Mouse (Mus musculus) granulocyte monocyte progenitor cell, adult 5-6 weeks (primary cell): Measurements from ENCODE around the gene Alpk1. TPM values are rescaled to one million over a fixed set of nuclear protein-coding genes. Genes with fewer than 3 reads are reported as not detected.
"Not testable (repeated sequence)": the region's sequence is repeated elsewhere in the genome, so short reads cannot be mapped to it uniquely, and the experiment has no call there.

Experiments
- ATAC-seq: replicated peaks from 2 replicates; pipeline ENCODE4 v1.8.0; 2016; ENCODE audit warnings: mild to moderate bottlenecking, moderate TSS enrichment, inconsistent platforms; ENCODE audit not compliant: poor library complexity, severe bottlenecking
- total RNA-seq, 2 experiments: library from RNA; stranded (forward) in 1 of 2; stranded (reverse) in 1 of 2; fragments of 200-712, 200-1000 nt in 1 of 2; fragments of >200 nt in 1 of 2; fragmentation: Nextera tagmentation in 1 of 2; gene quantifications; 2 replicates each; pipeline ENCODE4 v1.2.3; 2014 to 2017

Alpk1 gene
- total RNA-seq, 2 experiments from 2014 or later = 10.5 to 14.9 TPM

- ATAC-seq = peak; percentile 13
These were observed 10.7 kb upstream of the Alpk1 start for GRCm38 (mm10) chr3:127791056-127791483.

- peak; percentile 55 for ATAC-seq
These were observed 10.1 kb upstream of the Alpk1 start for GRCm38 (mm10) chr3:127790234-127791055.

DNA sequence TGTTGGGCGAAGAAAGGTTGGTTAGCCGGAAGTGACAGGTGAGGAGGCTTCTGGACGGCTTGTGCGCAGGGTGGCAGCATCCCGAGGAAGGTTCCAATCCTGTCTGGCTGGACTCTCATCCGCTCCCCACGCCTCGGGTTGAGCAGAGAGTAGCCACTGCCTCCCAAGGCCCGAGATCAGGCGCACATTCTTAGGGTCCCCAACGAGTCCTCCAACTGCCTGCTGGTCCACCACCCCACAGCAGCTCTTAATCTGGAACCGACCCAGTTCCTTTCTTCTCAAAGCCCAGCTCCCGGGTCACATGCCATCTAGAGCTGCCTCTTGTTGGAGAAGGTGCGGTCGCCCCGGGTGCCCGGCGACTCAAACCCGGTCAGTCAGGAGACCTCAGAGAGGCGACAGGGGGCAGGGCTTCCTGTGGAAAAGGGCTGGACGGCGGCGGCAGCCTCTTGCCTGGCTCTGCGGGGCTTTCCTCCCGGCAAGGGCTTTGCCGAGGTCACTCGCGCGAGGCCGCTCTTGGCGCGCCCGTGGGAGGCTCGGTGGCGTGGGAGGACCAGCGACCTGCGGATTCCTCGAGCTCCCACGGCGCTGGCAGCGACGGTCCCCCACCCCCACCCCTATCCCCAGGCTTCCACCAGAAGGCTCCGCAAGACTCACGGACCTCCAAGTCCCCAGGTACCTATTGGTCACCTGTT is 9.3 kb upstream of the Alpk1 start, which contains the start of gene Tifa:
TSS of gene Tifa (plus strand) at position 306 of the 692 bp plus-strand sequence.
- peak; percentile 45 for ATAC-seq

- no peak for ATAC-seq
These were observed 8.6 kb upstream of the Alpk1 start for GRCm38 (mm10) chr3:127788919-127789318.

GRCm38 (mm10) chr3:127788038-127788437 is 7.7 kb upstream of the Alpk1 start:
- ATAC-seq = no peak

DNA sequence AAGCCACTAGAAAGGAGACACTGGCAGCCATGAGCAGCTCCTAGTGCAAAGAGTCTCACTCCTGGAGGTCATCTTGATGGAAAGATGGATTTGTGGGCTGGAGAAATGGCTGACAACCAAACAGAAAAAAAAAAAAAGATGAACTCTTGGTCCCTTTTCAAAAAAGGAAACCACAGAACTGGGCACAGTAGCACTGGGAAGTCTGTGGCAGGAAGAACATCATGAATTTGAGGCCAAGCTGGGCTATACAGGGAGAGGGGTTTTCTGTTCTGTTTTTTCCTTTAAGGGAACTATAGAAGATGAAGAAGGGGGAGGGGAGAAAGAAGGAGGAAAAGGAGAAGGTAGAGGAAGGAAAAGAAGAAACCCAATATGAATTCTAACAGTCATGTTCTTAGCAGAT is 6.7 kb upstream of the Alpk1 start:
- peak; percentile 44 for ATAC-seq

DNA sequence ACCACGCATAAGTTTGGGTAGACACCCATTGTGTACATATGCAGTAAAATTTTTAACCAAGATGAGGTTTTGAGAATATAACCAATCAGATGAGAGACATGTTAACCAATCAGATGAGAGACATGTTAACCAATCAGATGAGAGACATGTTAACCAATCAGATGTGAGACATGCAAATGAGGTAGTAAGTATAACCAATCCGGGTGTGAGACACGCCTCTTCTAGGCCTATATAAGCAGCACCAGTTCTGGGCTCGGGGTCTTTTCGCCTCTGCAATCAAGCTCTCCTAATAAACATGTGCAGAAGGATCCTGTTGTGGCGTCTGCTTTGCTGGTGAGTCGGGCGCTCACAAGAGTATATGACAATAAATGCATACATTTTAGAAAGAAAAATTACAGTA is 3.4 kb upstream of the Alpk1 start:
- not testable (repeated sequence) for ATAC-seq

GRCm38 (mm10) chr3:127782921-127783320 is 2.6 kb upstream of the Alpk1 start:
- no peak for ATAC-seq

DNA sequence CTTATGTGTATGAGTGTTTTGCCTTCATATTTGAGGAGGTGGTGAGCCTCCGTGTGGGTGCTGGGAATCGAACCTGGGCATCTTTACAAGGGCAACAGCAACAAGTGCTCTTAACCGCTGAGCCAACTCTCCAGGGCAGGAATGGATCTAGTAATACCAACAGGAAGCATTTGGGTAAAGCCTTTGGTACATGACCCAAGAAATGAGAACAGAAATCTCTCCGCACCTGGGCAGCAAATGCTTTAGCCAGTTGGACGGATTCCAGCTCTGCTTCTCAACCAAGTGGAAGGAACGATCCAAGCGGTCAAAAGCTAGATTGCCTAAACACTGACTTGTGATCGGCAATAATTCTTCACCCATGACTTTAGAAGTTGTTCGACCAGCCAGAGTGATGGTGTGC is 594 bp upstream of the Alpk1 start:
- no peak for ATAC-seq

- peak; percentile 99 for ATAC-seq
These were observed 11.2 kb downstream of the Alpk1 start for GRCm38 (mm10) chr3:127769146-127769545.

- ATAC-seq = no peak
These were observed 14.4 kb downstream of the Alpk1 start for GRCm38 (mm10) chr3:127765971-127766370.

- ATAC-seq = no peak
These were observed 15.8 kb downstream of the Alpk1 start for GRCm38 (mm10) chr3:127764541-127764940.

DNA sequence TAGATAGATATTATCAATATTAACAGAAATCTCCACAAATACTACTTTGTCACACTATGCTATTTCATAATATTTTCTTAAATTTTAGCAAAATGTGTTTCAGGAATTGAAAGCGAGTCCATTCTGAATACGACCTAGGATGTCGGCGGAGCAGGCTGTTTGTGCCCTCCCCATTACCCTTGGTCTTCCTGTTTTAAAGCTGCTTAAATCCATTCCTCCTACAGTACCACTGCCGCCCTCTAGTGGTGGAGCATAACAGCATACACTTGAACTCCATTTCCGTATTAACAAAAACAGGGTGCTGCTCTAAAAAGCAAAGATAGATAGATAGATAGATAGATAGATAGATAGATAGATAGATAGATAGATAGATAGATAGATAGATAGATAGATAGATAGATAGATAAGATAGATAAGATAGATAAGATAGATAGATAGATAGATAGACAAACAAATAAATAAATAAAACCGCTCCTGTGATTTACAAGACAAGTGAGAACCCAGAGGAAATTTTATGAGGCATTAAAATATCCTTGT is 17.2 kb downstream of the Alpk1 start:
- peak; percentile 90 for ATAC-seq

- peak; percentile 40 for ATAC-seq
These were observed 17.9 kb downstream of the Alpk1 start for GRCm38 (mm10) chr3:127762403-127762802.

- ATAC-seq = peak; percentile 23; the same call in 1 of the 2 replicates
These were observed 21.1 kb downstream of the Alpk1 start for GRCm38 (mm10) chr3:127759212-127759611.

GRCm38 (mm10) chr3:127758806-127759205 is 21.5 kb downstream of the Alpk1 start:
- no peak for ATAC-seq

- ATAC-seq = no peak
These were observed 22.4 kb downstream of the Alpk1 start for GRCm38 (mm10) chr3:127757886-127758301.

DNA sequence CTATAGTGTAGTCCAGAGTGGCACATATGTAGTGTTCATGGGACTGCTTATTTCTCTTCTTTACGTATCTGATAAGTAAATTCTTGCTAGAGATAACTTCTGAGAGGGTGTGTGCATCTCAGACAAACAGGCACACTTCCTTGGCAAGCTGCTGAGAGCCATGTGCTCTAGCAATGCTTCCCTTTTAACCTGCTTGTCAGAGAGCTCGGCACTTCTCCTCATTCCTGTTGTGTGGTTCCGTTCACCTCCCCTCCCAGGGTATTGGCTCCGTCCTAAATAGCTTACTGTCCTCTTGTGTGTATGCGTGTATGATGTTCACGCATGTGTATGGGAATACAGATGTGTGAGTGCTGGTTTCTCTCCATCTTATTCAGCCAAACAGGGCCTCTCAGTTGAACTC is 23.9 kb downstream of the Alpk1 start:
- no peak for ATAC-seq

DNA sequence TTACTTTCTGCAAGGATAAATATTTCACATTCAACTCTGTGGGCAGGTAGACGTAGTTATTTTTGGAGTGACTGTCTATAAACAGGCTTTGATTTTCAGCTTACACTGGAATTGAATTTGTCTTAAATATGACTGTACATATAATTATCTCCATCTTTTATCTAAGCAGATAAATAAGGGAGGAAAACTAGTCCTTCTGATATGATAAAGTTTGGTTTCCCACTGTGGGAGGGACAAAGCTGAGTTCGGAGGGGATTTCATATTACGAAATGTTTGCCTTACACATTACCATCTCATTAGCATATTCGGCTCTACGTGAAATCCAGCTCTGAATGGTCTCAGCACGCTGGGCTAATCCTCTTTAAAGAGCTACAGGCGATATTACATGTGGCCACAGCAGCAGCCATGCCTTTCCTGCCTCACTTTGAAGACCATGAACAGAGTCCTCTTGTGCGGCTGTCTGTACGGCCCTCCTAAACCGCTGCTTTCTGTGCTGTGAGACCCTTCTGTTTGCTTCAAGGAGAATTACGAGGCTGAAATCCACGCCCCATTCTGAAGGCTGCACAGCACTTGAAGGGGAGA is 30.3 kb downstream of the Alpk1 start:
- peak; percentile 81 for ATAC-seq

DNA sequence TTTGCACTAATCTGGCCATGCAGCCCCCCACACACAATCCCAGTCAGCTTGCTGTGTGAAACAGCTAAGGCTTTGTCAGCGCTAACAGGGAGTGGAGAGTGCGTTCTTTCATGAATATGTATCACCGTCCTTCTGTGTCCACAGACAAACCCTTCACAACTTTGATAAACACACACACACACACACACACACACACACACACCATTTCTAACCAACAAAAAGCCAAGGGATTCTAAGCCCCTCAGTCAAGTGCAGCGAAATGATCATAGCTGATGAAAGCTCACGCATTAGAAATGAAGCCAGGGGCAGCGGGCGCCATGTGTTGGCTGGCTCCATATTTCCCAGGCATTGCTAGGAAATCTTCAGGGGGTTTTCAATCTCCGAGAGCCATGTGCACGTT is 31.1 kb downstream of the Alpk1 start:
- ATAC-seq = no peak

DNA sequence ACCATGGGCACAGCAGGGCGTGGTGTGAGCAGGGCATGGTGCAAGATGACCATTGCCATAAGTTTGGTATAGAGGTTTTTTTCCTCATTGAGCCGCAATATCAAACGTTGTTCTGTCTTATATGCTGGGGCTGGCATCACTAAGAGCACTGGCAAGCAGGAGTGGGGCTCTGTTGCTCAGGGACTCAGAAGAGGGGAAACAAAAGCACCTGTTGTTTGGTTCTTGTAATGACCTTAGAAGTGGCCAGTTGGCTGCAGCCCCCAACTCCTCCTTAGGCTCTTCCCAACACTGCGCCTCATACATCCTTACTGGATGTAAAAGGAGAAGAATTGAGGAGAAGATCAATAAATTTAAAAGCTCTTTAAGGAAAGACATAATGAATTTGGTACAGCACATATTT is 31.7 kb downstream of the Alpk1 start:
- 0 out of 2 replicates have a peak, but pooled peaks have one; percentile 10 for ATAC-seq
